Mouse (Mus musculus) embryonic facial prominence, embryonic 14.5 days (tissue): ENCODE data around the gene Mon2. TPM values are rescaled to one million over a fixed set of nuclear protein-coding genes. Genes with fewer than 3 reads are reported as not detected.

Source experiments
- ATAC-seq: fragments of 200-750 bp; cut with Nextera tagmentation; 2 replicates; pipeline ENCODE4 v1.8.0; 2017; ENCODE audit warnings: low read depth, moderate number of reproducible peaks, moderate TSS enrichment
- DNase-seq: peaks from one replicate; pipeline ENCODE4 v3.0.0-alpha.2; 2015; ENCODE audit warnings: low spot score
- H3K27ac ChIP-seq: fragments of 300-500 bp; sonication (generic); replicated peaks from 2 replicates; pipeline ENCODE4 v1.5.1; 2014; ENCODE audit warnings: low read depth, mild to moderate bottlenecking, low read length, moderate library complexity
- H3K27me3 ChIP-seq: fragments of 300-500 bp; sonication (generic); replicated peaks from 2 replicates; pipeline ENCODE4 v1.6.1; 2014; ENCODE audit warnings: low read length; ENCODE audit not compliant: control insufficient read depth, insufficient read depth
- H3K36me3 ChIP-seq: fragments of 300-500 bp; sonication (generic); 2 replicates; pipeline ENCODE4 v1.6.1; 2014; ENCODE audit warnings: low read length, mixed read lengths; ENCODE audit not compliant: control insufficient read depth, insufficient read depth
- H3K4me1 ChIP-seq: fragments of 300-500 bp; sonication (generic); 2 replicates; pipeline ENCODE4 v1.6.1; 2014; ENCODE audit warnings: antibody characterized with exemption, low read length; ENCODE audit not compliant: control insufficient read depth, insufficient read depth
- H3K4me2 ChIP-seq: fragments of 300-500 bp; sonication (generic); 2 replicates; pipeline ENCODE4 v1.6.1; 2014; ENCODE audit warnings: low read depth, mild to moderate bottlenecking, low read length, moderate library complexity, mixed read lengths
- H3K4me3 ChIP-seq: fragments of 300-500 bp; sonication (generic); 2 replicates; pipeline ENCODE4 v1.5.1; 2014; ENCODE audit warnings: low read depth, mild to moderate bottlenecking, low read length
- H3K9ac ChIP-seq: fragments of 300-500 bp; sonication (generic); 2 replicates; pipeline ENCODE4 v1.6.1; 2014; ENCODE audit warnings: low read depth, mild to moderate bottlenecking, low read length, moderate library complexity, mixed read lengths
- H3K9me3 ChIP-seq: fragments of 300-500 bp; sonication (generic); 2 replicates; pipeline ENCODE4 v1.6.1; 2016; ENCODE audit warnings: low read length; ENCODE audit not compliant: control insufficient read depth
- WGBS: fragments of 180-500 bp; shearing (Covaris S2); extraction: QIAGEN DNeasy Blood & Tissue Kit; methylation state at CpG from one replicate; pipeline ENCODE4 v1.1.7; 2014; 5-methylcytosine and 5-hydroxymethylcytosine counted together
- polyA plus RNA-seq: library from polyadenylated mRNA; unstranded; fragments of >200 nt; fragmentation: Nextera tagmentation; extraction: Ambion mirVana; gene quantifications from 2 replicates; pipeline ENCODE4 v1.2.1, GENCODE M21; 2014

Gene Mon2
- polyA plus RNA-seq, 1 experiment from 2014 or later = 44.5 TPM

- H3K27ac ChIP-seq = no peak overlapping the region
- no peak overlapping the region for H3K4me3 ChIP-seq
- no peak overlapping the region for H3K4me2 ChIP-seq
- H3K9ac ChIP-seq = no peak overlapping the region
- WGBS = 49% methylated on average over 18 of the region's 18 CpGs
- peaks cover 88% of the 10 kb centered on the region for H3K36me3 ChIP-seq
- H3K9me3 ChIP-seq = no peaks in the 10 kb centered on the region
- ATAC-seq (peak; percentile 67; the same call in 1 of the 2 replicates), DNase-seq (peak; percentile 42)
- H3K4me1 ChIP-seq = no peaks in the 10 kb centered on the region
- H3K27me3 ChIP-seq = no peaks in the 10 kb centered on the region
Observed at GRCm38 (mm10) chr10:123013435-123013834, 62.9 kb downstream of the Mon2 start.

DNA sequence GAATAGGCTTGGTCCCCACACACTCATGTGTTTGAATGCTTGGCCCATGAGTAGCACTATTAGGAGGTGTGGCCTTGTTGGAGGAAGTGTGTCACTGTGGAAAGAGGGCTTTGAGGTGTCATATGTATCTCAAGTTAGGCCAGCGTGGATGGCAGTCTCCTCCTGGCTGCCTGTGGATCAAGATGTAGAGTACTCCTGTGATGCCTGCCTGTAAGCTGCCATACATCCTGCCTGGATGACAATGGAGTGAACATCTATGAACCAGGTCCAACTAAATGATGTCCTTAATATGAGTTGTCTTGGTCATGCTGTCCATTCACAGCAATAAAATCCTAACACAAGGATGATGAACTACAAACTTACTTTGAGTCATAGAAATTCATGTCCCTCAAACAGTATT is 64.9 kb downstream of the Mon2 start:
- Histone ChIP-seq H3K9me3 (no peaks in the 10 kb centered on the region), H3K27ac (no peak overlapping the region), H3K27me3 (no peaks in the 10 kb centered on the region), H3K4me3 (no peak overlapping the region), H3K36me3 (peaks cover 84% of the 10 kb centered on the region), H3K4me1 (no peaks in the 10 kb centered on the region), H3K9ac (no peak overlapping the region), H3K4me2 (no peak overlapping the region)
- WGBS = 100% methylated on average over 1 of the region's 1 CpGs
- no peak for DNase-seq
- no peak for ATAC-seq

GRCm38 (mm10) chr10:123005237-123006185 is 70.8 kb downstream of the Mon2 start:
- 91% methylated on average over 20 of the region's 20 CpGs for WGBS
- peak; percentile 87 for DNase-seq

DNA sequence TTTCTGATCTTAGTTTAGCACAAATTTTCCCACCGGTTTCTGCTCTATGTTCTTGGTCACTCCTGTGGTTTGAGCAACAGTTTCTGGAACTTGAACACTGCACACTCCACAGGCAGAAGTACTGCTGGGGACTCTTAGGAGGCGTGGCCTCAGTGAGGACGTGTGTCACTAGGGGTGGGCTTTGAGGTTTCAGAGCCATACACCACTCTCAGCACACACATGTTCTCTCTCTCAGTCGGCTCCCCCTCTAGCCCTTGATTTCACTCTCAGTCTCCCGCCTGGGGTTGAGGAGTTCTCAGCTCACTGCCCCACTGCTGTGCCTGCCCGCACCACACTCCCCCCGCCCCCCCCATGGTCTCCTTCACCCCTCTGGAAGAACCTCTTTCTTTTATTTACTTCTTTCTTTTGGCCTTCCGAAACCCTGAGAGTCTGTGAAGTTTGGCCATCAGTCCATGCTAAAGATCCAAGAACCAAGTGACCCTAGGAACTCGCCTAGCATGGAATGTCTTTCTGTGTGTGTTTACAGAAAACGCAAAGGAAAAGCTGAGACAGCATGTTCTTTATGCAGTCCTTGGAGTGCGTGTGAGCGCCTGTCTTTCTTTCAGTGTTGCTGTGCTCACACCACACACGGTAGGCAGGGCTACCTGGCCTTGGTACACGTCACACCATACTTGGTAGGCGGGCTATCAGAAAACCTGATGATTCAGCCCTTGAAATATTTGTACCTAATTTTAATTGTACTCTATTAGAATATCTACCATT is 71.6 kb downstream of the Mon2 start:
- 75% methylated on average over 15 of the region's 15 CpGs for WGBS
- Histone ChIP-seq H3K4me3 (no peak overlapping the region), H3K27me3 (no peaks in the 10 kb centered on the region), H3K27ac (peak overlapping the region; percentile 9; the same call in 1 of the 2 replicates), H3K4me1 (0 out of 2 replicates have a peak, but pooled peaks cover 2% of the 10 kb centered on the region), H3K9me3 (no peaks in the 10 kb centered on the region), H3K9ac (no peak overlapping the region), H3K36me3 (peaks cover 64% of the 10 kb centered on the region), H3K4me2 (no peak overlapping the region)
- no peak for DNase-seq
- no peak for ATAC-seq

More at GRCm38 (mm10) chr10:123005237-123006185, 70.8 kb downstream of the Mon2 start:
- no peak overlapping the region; the same call in 1 of the 2 replicates for H3K27ac ChIP-seq
- H3K4me2 ChIP-seq = no peak overlapping the region
- peak; percentile 63; the same call in 1 of the 2 replicates for ATAC-seq
- H3K27me3 ChIP-seq = no peaks in the 10 kb centered on the region
- H3K9me3 ChIP-seq = no peaks in the 10 kb centered on the region
- H3K4me1 ChIP-seq = 0 out of 2 replicates have a peak, but pooled peaks cover 2% of the 10 kb centered on the region
- no peak overlapping the region for H3K9ac ChIP-seq
- H3K36me3 ChIP-seq = peaks cover 64% of the 10 kb centered on the region
- no peak overlapping the region for H3K4me3 ChIP-seq

DNA sequence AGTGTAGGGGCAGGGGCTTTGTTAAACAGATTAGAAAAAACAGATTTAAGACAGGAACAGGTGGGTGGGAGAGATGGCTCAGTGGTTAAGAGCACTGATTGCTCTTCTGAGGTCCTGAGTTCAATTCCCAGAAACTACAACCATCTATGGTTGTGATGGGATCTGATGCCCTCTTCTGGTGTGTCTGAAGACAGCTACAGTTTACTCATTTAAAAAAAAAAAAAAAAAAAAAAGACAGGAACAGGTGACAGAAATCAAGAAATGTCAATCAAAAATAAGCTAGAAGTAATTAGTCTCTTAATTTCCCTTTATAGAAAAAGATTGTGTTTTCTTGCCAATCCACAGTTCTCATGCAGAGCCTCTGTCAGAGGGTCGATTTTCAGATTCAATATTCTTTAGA is 74.3 kb downstream of the Mon2 start:
- Histone ChIP-seq H3K4me1 (0 out of 2 replicates have a peak, but pooled peaks cover 2% of the 10 kb centered on the region), H3K4me3 (no peak overlapping the region), H3K27ac (no peak overlapping the region), H3K27me3 (no peaks in the 10 kb centered on the region), H3K36me3 (peaks cover 67% of the 10 kb centered on the region), H3K9me3 (no peaks in the 10 kb centered on the region), H3K4me2 (no peak overlapping the region), H3K9ac (no peak overlapping the region)
- WGBS = 81% methylated on average over 1 of the region's 1 CpGs
- ATAC-seq = no peak
- DNase-seq = no peak

- no peak for ATAC-seq
- 82% methylated on average over 3 of the region's 3 CpGs for WGBS
- no peak for DNase-seq
- H3K36me3 ChIP-seq = peaks cover 73% of the 10 kb centered on the region
- H3K9me3 ChIP-seq = no peaks in the 10 kb centered on the region
- no peak overlapping the region for H3K27ac ChIP-seq
- H3K27me3 ChIP-seq = no peaks in the 10 kb centered on the region
- 0 out of 2 replicates have a peak, but pooled peaks cover 2% of the 10 kb centered on the region for H3K4me1 ChIP-seq
- no peak overlapping the region for H3K9ac ChIP-seq
- no peak overlapping the region for H3K4me3 ChIP-seq
- H3K4me2 ChIP-seq = no peak overlapping the region
Observed at GRCm38 (mm10) chr10:123001363-123001762, 74.9 kb downstream of the Mon2 start.

GRCm38 (mm10) chr10:122999356-122999755 is 76.9 kb downstream of the Mon2 start:
- Histone ChIP-seq H3K27ac (no peak overlapping the region), H3K4me1 (no peaks in the 10 kb centered on the region), H3K4me2 (no peak overlapping the region), H3K9ac (no peak overlapping the region), H3K9me3 (no peaks in the 10 kb centered on the region), H3K4me3 (no peak overlapping the region), H3K36me3 (peaks cover 86% of the 10 kb centered on the region), H3K27me3 (no peaks in the 10 kb centered on the region)
- ATAC-seq (no peak), DNase-seq (no peak)
- WGBS = 80% methylated on average over 6 of the region's 6 CpGs

DNA sequence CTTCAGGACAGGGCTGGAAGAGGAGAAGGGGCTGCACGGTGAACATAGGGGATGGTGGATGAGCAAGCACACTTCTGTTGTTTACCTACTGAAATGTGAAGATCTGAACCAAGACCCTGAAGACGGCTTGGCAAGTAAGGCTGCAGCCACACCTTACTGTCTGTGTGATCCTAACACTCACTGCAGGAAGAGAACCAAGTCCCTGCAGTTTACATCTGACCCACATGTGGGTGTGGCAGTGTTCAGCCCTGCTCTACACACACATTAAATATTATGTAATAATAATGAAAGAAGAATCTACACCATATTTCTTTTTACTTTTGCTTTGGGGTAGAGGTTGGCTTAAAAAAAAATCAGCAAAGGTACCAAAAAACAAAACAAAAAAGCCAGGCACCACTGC is 78.5 kb downstream of the Mon2 start:
- DNase-seq = no peak
- ATAC-seq = no peak
- H3K4me3 ChIP-seq = no peak overlapping the region
- H3K4me2 ChIP-seq = no peak overlapping the region
- no peaks in the 10 kb centered on the region for H3K9me3 ChIP-seq
- peaks cover 85% of the 10 kb centered on the region for H3K36me3 ChIP-seq
- no peak overlapping the region for H3K9ac ChIP-seq
- H3K27me3 ChIP-seq = no peaks in the 10 kb centered on the region
- no peak overlapping the region for H3K27ac ChIP-seq
- H3K4me1 ChIP-seq = no peaks in the 10 kb centered on the region
- WGBS = 84% methylated on average over 2 of the region's 2 CpGs
